Mouse (Mus musculus) ES-E14 (cell line): ENCODE measurements around the gene Ibsp. TPM values are rescaled to one million over a fixed set of nuclear protein-coding genes. Genes with fewer than 3 reads are reported as not detected.

ENCODE experiments used
- DNase-seq: peaks from one replicate; pipeline ENCODE4 v3.0.0-alpha.2; 2013; ENCODE audit warnings: low read depth, low spot score
- H3K27ac ChIP-seq: 2 replicates; pipeline ENCODE4 v1.5.1; 2012; ENCODE audit warnings: low read depth, mild to moderate bottlenecking, low read length, moderate library complexity, mixed read lengths; ENCODE audit not compliant: poor library complexity, insufficient read depth, severe bottlenecking
- H3K36me3 ChIP-seq: 2 replicates; pipeline ENCODE4 v1.6.1; 2012; ENCODE audit warnings: mild to moderate bottlenecking, low read length, moderate library complexity, mixed read lengths; ENCODE audit not compliant: control insufficient read depth, poor library complexity, insufficient read depth, severe bottlenecking
- H3K4me1 ChIP-seq, 2 experiments: fragments of 150-350 bp in 1 of 2; sonication (generic) in 1 of 2; 2 replicates each; pipeline ENCODE4 v1.6.1; 2012; ENCODE audit warnings: low read length in 2 of 2, mild to moderate bottlenecking in 1 of 2, mixed read lengths in 1 of 2; ENCODE audit not compliant: control insufficient read depth in 2 of 2, insufficient read depth in 2 of 2, poor library complexity in 1 of 2
- H3K4me3 ChIP-seq, 2 experiments: fragments of 150-350 bp in 1 of 2; sonication (generic) in 1 of 2; 2 replicates each; pipeline ENCODE4 v1.5.1; 2012; ENCODE audit warnings: low read length in 2 of 2, low read depth in 1 of 2, mild to moderate bottlenecking in 1 of 2, mixed read lengths in 1 of 2; ENCODE audit not compliant: insufficient read depth in 1 of 2, poor library complexity in 1 of 2, severe bottlenecking in 1 of 2
- H3K9ac ChIP-seq: 2 replicates; pipeline ENCODE4 v1.6.1; 2012; ENCODE audit warnings: low read depth, mild to moderate bottlenecking, low read length, mixed read lengths; ENCODE audit not compliant: poor library complexity, insufficient read depth, severe bottlenecking
- H3K9me3 ChIP-seq: fragments of 150-350 bp; sonication (generic); 2 replicates; pipeline ENCODE4 v1.6.1; 2012; ENCODE audit warnings: low read depth, mild to moderate bottlenecking, low read length; ENCODE audit not compliant: control insufficient read depth, insufficient read depth
- CHD2 ChIP-seq: IDR thresholded peaks from 2 replicates; pipeline ENCODE4 v1.6.1; 2014; ENCODE audit warnings: mild to moderate bottlenecking, low read depth, low read length, inconsistent platforms
- HCFC1 ChIP-seq: IDR thresholded peaks from 2 replicates; pipeline ENCODE4 v1.6.1; 2012; ENCODE audit warnings: low read length, inconsistent platforms, borderline replicate concordance; ENCODE audit not compliant: insufficient read depth
- MAFK ChIP-seq: IDR thresholded peaks from 2 replicates; pipeline ENCODE4 v1.6.1; 2014; ENCODE audit warnings: mild to moderate bottlenecking, low read depth, low read length, inconsistent platforms; ENCODE audit not compliant: insufficient read depth
- ZC3H11A ChIP-seq: IDR thresholded peaks from 2 replicates; pipeline ENCODE4 v1.6.1; 2012; ENCODE audit warnings: low read depth, mild to moderate bottlenecking, inconsistent platforms, low read length, borderline replicate concordance
- ZNF384 ChIP-seq: IDR thresholded peaks from 2 replicates; pipeline ENCODE4 v1.6.1; 2012; ENCODE audit warnings: low read depth, low read length, inconsistent platforms
- in situ Hi-C, 2 experiments: fragments of 600-800 bp; cut with MboI; formaldehyde crosslinking; loops; one replicate each; pipeline ENCODE4 v1.15.1; 2025; ENCODE audit warnings: low sequenced_read_pairs in 2 of 2, inconsistent platforms in 1 of 2; ENCODE audit not compliant: unreplicated experiment in 2 of 2
- total RNA-seq: library from RNA; depleted of rRNA; stranded (reverse); fragments of 300-350 nt; gene quantifications from 2 replicates; pipeline ENCODE4 v1.2.3, GENCODE M21; 2012; rRNA removed

The Ibsp gene
- total RNA-seq, 1 experiment = not detected

- H3K9ac ChIP-seq = no peak overlapping the region
- TF ChIP-seq ZC3H11A (no peak), HCFC1 (no peak), CHD2 (no peak), ZNF384 (no peak), MAFK (no peak)
- H3K36me3 ChIP-seq = no peaks in the 10 kb centered on the region
- no peaks in the 10 kb centered on the region; the same call in 1 of the 2 replicates for H3K9me3 ChIP-seq
- in situ Hi-C loops = no loop called here
- no peak overlapping the region for H3K27ac ChIP-seq
- H3K4me1 ChIP-seq = no peaks in the 10 kb centered on the region
- no peak for DNase-seq
- H3K4me3 ChIP-seq = no peak overlapping the region
These were observed 59.6 kb downstream of the Ibsp start for GRCm38 (mm10) chr5:104358592-104358991.

GRCm38 (mm10) chr5:104359257-104359656 lies 60.3 kb downstream of the Ibsp start:
- H3K36me3 ChIP-seq = no peaks in the 10 kb centered on the region
- no peak for DNase-seq
- no peaks in the 10 kb centered on the region; the same call in 1 of the 2 replicates for H3K9me3 ChIP-seq
- H3K4me3 ChIP-seq = no peak overlapping the region
- H3K9ac ChIP-seq = no peak overlapping the region
- no peak overlapping the region for H3K27ac ChIP-seq
- TF ChIP-seq CHD2 (no peak), ZC3H11A (no peak), HCFC1 (no peak), MAFK (no peak), ZNF384 (no peak)
- no peaks in the 10 kb centered on the region for H3K4me1 ChIP-seq
- in situ Hi-C loops = no loop called here

Other genes starting within 250 kb of the Ibsp start
- not detected in 2 replicates for gene Gm17660, start 221.6 kb upstream of the Ibsp start, total RNA-seq
- gene Sparcl1, start 185.4 kb upstream of the Ibsp start, total RNA-seq = 0.13 TPM in 1 of 2 replicates, not detected in the other
- not detected in 2 replicates for gene Dspp, start 128.5 kb upstream of the Ibsp start, total RNA-seq
- gene Dmp1, start 96.6 kb upstream of the Ibsp start, total RNA-seq = not detected in 2 replicates
- not detected in 2 replicates for gene Mepe, start 26.2 kb downstream of the Ibsp start, total RNA-seq
- 654 and 1,326 TPM in 2 replicates for gene Spp1, start 135.9 kb downstream of the Ibsp start, total RNA-seq
- 38.7 and 64.4 TPM in 2 replicates for gene Pkd2, start 160.3 kb downstream of the Ibsp start, total RNA-seq
- gene BC005561, start 209.2 kb downstream of the Ibsp start, total RNA-seq = 6.8 and 7.6 TPM in 2 replicates